Mouse (Mus musculus): ENCODE results near the gene Rpa1. TPM values are rescaled to one million over a fixed set of nuclear protein-coding genes. Genes with fewer than 3 reads are reported as not detected.

Gene Rpa1
- total and polyA plus RNA-seq, 2 experiments from 2014 or later = 51.1 to 66.9 TPM

- H3K9ac ChIP-seq (replicated peaks; ENCODE audit: low read length) = no peak overlapping the region
- no peak overlapping the region for H3K27ac ChIP-seq
- DNase-seq (ENCODE audit: low spot score) = no peak
- ATAC-seq = no peak
- no peaks in the 10 kb centered on the region for H3K9me3 ChIP-seq (ENCODE audit: low read length)
- H3K4me2 ChIP-seq (ENCODE audit: low read depth, low read length) = no peak overlapping the region
- H3K36me3 ChIP-seq (ENCODE audit: insufficient read depth, low read length) = no peaks in the 10 kb centered on the region
- no peak overlapping the region for H3K4me3 ChIP-seq (ENCODE audit: low read length)
- H3K4me1 ChIP-seq (ENCODE audit: insufficient read depth, low read length) = peaks cover 24% of the 10 kb centered on the region; the same call in 1 of the 2 replicates
- WGBS = 77% methylated on average over 15 of the region's 15 CpGs
- H3K27me3 ChIP-seq (ENCODE audit: insufficient read depth, low read length) = no peaks in the 10 kb centered on the region
- no peak for TF ChIP-seq CTCF (IDR thresholded peaks at IDR 0.05; ENCODE audit: low read depth)
Measured at GRCm38 (mm10) chr11:75265545-75265944, 82.6 kb downstream of the Rpa1 start.

GRCm38 (mm10) chr11:75264550-75264949, 83.6 kb downstream of the Rpa1 start:
- DNase-seq (ENCODE audit: low spot score) (no peak), ATAC-seq (no peak)
- Histone ChIP-seq H3K27ac (no peak overlapping the region), H3K27me3 (ENCODE audit: insufficient read depth, low read length) (no peaks in the 10 kb centered on the region), H3K36me3 (ENCODE audit: insufficient read depth, low read length) (no peaks in the 10 kb centered on the region), H3K4me3 (ENCODE audit: low read length) (no peak overlapping the region), H3K4me1 (ENCODE audit: insufficient read depth, low read length) (peaks cover 26% of the 10 kb centered on the region), H3K9me3 (ENCODE audit: low read length) (no peaks in the 10 kb centered on the region), H3K9ac (replicated peaks; ENCODE audit: low read length) (no peak overlapping the region), H3K4me2 (ENCODE audit: low read depth, low read length) (no peak overlapping the region)
- WGBS = 86% methylated on average over 6 of the region's 6 CpGs
- peak; percentile 49 for TF ChIP-seq CTCF (IDR thresholded peaks at IDR 0.05; ENCODE audit: low read depth)

- Histone ChIP-seq H3K27ac (no peak overlapping the region), H3K9ac (replicated peaks; ENCODE audit: low read length) (no peak overlapping the region), H3K9me3 (ENCODE audit: low read length) (no peaks in the 10 kb centered on the region), H3K4me2 (ENCODE audit: low read depth, low read length) (no peak overlapping the region), H3K36me3 (ENCODE audit: insufficient read depth, low read length) (no peaks in the 10 kb centered on the region), H3K4me1 (ENCODE audit: insufficient read depth, low read length) (peaks cover 26% of the 10 kb centered on the region), H3K27me3 (ENCODE audit: insufficient read depth, low read length) (no peaks in the 10 kb centered on the region), H3K4me3 (ENCODE audit: low read length) (no peak overlapping the region)
- no peak for ATAC-seq
- TF ChIP-seq CTCF (IDR thresholded peaks at IDR 0.05; ENCODE audit: low read depth) = no peak
- no peak for DNase-seq (ENCODE audit: low spot score)
- WGBS = 48% methylated on average over 6 of the region's 6 CpGs
Measured at GRCm38 (mm10) chr11:75263964-75264312, 84.2 kb downstream of the Rpa1 start.

- H3K4me2 ChIP-seq (ENCODE audit: low read depth, low read length) = no peak overlapping the region
- WGBS = 55% methylated on average over 15 of the region's 15 CpGs
- peaks cover 24% of the 10 kb centered on the region for H3K4me1 ChIP-seq (ENCODE audit: insufficient read depth, low read length)
- ATAC-seq = no peak
- no peak for TF ChIP-seq CTCF (IDR thresholded peaks at IDR 0.05; ENCODE audit: low read depth)
- no peaks in the 10 kb centered on the region for H3K9me3 ChIP-seq (ENCODE audit: low read length)
- no peak overlapping the region for H3K9ac ChIP-seq (replicated peaks; ENCODE audit: low read length)
- no peak for DNase-seq (ENCODE audit: low spot score)
- H3K36me3 ChIP-seq (ENCODE audit: insufficient read depth, low read length) = no peaks in the 10 kb centered on the region
- H3K4me3 ChIP-seq (ENCODE audit: low read length) = no peak overlapping the region
- H3K27me3 ChIP-seq (ENCODE audit: insufficient read depth, low read length) = no peaks in the 10 kb centered on the region
- no peak overlapping the region; the same call in 1 of the 2 replicates for H3K27ac ChIP-seq
Measured at GRCm38 (mm10) chr11:75263274-75263963, 84.7 kb downstream of the Rpa1 start.

- Histone ChIP-seq H3K4me2 (ENCODE audit: low read depth, low read length) (no peak overlapping the region), H3K27ac (no peak overlapping the region; the same call in 1 of the 2 replicates), H3K4me3 (ENCODE audit: low read length) (no peak overlapping the region), H3K4me1 (ENCODE audit: insufficient read depth, low read length) (peaks cover 18% of the 10 kb centered on the region), H3K9ac (replicated peaks; ENCODE audit: low read length) (no peak overlapping the region), H3K27me3 (ENCODE audit: insufficient read depth, low read length) (no peaks in the 10 kb centered on the region), H3K36me3 (ENCODE audit: insufficient read depth, low read length) (no peaks in the 10 kb centered on the region), H3K9me3 (ENCODE audit: low read length) (no peaks in the 10 kb centered on the region)
- DNase-seq (ENCODE audit: low spot score) (no peak), ATAC-seq (no peak)
- no peak for TF ChIP-seq CTCF (IDR thresholded peaks at IDR 0.05; ENCODE audit: low read depth)
- WGBS = 52% methylated on average over 5 of the region's 5 CpGs
Measured at GRCm38 (mm10) chr11:75262791-75263190, 85.3 kb downstream of the Rpa1 start.

- whole genome bisulfite sequencing = 87% methylated on average over 3 of the region's 3 CpGs
- Histone ChIP-seq H3K4me2 (ENCODE audit: low read depth, low read length) (no peak overlapping the region), H3K4me3 (ENCODE audit: low read length) (no peak overlapping the region), H3K36me3 (ENCODE audit: insufficient read depth, low read length) (no peaks in the 10 kb centered on the region), H3K27ac (no peak overlapping the region), H3K4me1 (ENCODE audit: insufficient read depth, low read length) (peaks cover 13% of the 10 kb centered on the region; the same call in 1 of the 2 replicates), H3K27me3 (ENCODE audit: insufficient read depth, low read length) (no peaks in the 10 kb centered on the region), H3K9ac (replicated peaks; ENCODE audit: low read length) (no peak overlapping the region), H3K9me3 (ENCODE audit: low read length) (no peaks in the 10 kb centered on the region)
- no peak for TF ChIP-seq CTCF (IDR thresholded peaks at IDR 0.05; ENCODE audit: low read depth)
- DNase-seq (ENCODE audit: low spot score) = no peak
- no peak for ATAC-seq
Measured at GRCm38 (mm10) chr11:75262181-75262580, 85.9 kb downstream of the Rpa1 start.

GRCm38 (mm10) chr11:75261730-75262129, 86.4 kb downstream of the Rpa1 start:
- H3K9ac ChIP-seq (replicated peaks; ENCODE audit: low read length) = no peak overlapping the region
- no peaks in the 10 kb centered on the region for H3K27me3 ChIP-seq (ENCODE audit: insufficient read depth, low read length)
- TF ChIP-seq CTCF (IDR thresholded peaks at IDR 0.05; ENCODE audit: low read depth) = no peak
- peaks cover 13% of the 10 kb centered on the region; the same call in 1 of the 2 replicates for H3K4me1 ChIP-seq (ENCODE audit: insufficient read depth, low read length)
- H3K27ac ChIP-seq = no peak overlapping the region
- WGBS = 72% methylated on average over 4 of the region's 4 CpGs
- H3K4me2 ChIP-seq (ENCODE audit: low read depth, low read length) = no peak overlapping the region
- ATAC-seq (no peak), DNase-seq (ENCODE audit: low spot score) (no peak)
- H3K9me3 ChIP-seq (ENCODE audit: low read length) = no peaks in the 10 kb centered on the region
- no peaks in the 10 kb centered on the region for H3K36me3 ChIP-seq (ENCODE audit: insufficient read depth, low read length)
- H3K4me3 ChIP-seq (ENCODE audit: low read length) = no peak overlapping the region
